Mouse (Mus musculus): ENCODE results near the gene Slc44a3.

DNA sequence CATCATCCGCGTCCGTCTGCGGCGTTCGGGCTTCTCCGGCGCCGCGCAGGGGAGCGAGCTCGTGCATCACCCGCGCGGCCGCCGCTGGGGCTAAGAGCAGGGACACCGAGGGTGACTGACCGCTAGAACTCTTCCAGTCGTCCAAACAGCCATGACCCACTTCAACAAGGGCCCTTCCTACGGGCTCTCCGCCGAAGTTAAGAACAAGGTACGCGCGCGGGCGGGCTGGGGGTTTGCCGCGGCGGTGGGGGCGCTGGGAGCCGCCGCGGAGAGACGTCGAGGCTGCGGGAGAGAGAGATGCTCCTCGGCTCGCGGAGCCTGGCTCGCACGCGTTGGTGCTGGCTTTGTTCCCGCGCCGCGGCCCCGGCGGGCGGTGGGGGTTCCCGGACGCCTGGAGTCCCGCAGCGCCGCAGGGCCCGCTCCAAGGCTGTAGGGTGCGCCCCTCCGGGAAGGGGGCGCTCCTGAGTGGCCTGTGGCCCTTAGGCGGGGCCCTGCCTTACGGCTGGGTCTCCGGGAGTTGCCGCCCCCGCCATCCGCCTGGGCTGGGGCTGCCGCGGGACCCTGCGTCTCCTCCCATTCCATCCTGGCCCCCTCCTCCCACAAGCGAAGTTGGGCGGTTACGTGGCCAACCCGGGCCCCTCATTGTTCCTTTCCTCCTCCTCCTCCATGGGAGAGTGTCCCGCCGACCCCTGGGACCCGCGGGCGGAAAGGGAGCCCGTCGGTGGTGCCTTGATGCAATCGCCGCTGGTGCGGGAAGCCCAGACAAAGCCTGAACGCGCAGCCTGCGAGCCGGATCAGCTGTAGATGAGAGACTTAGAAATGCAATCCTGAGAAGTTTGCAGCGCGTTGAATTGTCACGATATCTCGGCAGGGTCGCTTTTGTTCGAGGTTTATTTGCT, 105.3 kb downstream of the Slc44a3 start:
- TF ChIP-seq CTCF (IDR thresholded peaks at IDR 0.05; ENCODE audit: low read depth) (peak; percentile 54), EP300 (IDR thresholded peaks at IDR 0.05; ENCODE audit: low read depth) (no peak)
